Mouse (Mus musculus): ENCODE measurements around the gene Hspb9.

- no peak for TF ChIP-seq CTCF (conservative IDR thresholded peaks at IDR 0.05; ENCODE audit: low read length)
- TF ChIP-seq POU5F1 (IDR thresholded peaks at IDR 0.05; ENCODE audit: borderline replicate concordance, low read length), result no peak
Measured at GRCm38 (mm10) chr11:100754693-100755057, 41.0 kb downstream of the Hspb9 start.
